Mouse (Mus musculus) heart, postnatal 0 days (tissue): ENCODE results near the gene BC055324.

Source experiments
- CTCF ChIP-seq: IDR thresholded peaks from 2 replicates; pipeline ENCODE4 v1.5.1; 2016; ENCODE audit warnings: antibody characterized with exemption, control low read depth, low read depth
- EP300 ChIP-seq: IDR thresholded peaks from 2 replicates; pipeline ENCODE4 v1.6.1; 2016; ENCODE audit warnings: antibody characterized with exemption, low read depth

DNA sequence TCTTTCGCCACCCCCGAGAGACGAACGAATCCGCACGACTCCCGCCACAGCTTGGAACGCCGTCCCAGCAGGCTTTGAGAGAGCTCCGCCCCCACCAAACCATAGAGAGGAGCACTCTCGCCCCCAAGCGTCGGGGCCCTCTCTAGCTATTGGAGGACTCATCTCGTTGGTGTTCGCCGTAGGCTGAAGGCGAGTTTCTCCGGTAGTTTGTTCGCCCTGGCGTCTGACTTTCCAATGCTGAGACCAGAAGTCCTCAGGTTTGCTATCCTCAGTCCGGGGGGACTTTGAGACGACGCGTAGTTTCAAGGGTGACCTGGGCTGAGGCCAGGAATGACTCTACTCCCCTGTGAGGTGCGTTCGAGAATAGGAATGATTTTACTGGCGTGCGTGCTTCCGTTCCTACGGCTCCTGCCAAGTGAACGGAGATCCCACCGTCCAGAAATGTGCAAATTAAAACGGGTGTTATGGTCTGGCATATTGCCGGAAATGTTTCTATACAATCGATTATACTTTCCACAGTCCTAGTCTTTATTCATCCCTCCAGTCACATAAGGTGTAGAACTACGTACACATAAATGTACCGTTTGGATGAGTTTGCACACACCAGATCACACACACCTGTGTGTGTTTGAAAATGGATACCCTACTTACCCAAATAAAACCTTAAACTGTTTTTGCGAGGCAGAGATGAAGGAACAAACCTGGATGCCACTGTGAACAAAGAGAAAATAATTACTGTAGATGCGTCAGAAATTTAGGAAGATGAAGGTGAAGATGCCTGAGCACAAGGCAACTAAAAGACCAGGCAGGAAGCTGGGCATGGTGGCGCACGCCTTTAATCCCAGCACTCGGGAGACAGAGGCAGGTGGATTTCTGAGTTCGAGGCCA, at the start of gene BC055324, which contains the start of gene Mettl18:
- TF ChIP-seq CTCF: peak; percentile 41
- TF ChIP-seq EP300: no peak
